Mouse (Mus musculus) myocyte (in vitro differentiated cells): ENCODE data around the gene Clpx. TPM values are rescaled to one million over a fixed set of nuclear protein-coding genes. Genes with fewer than 3 reads are reported as not detected.

ENCODE experiments used
- H3K27me3 ChIP-seq: one replicate; pipeline ENCODE4 v1.6.1; 2011; ENCODE audit not compliant: control insufficient read depth, insufficient read depth, insufficient read length
- H3K36me3 ChIP-seq: one replicate; pipeline ENCODE4 v1.6.1; 2011; ENCODE audit not compliant: control insufficient read depth, insufficient read depth
- H3K4me2 ChIP-seq: one replicate; pipeline ENCODE4 v1.6.1; 2011; ENCODE audit warnings: low read depth, control low read depth
- H3K4me3 ChIP-seq: one replicate; pipeline ENCODE4 v1.5.1; 2011; ENCODE audit warnings: mild to moderate bottlenecking, control low read depth, moderate library complexity
- H3K79me2 ChIP-seq: one replicate; pipeline ENCODE4 v1.6.1; 2011; ENCODE audit not compliant: control insufficient read depth, insufficient read depth
- H3ac ChIP-seq: one replicate; pipeline ENCODE4 v1.6.1; 2011; ENCODE audit not compliant: control insufficient read depth, insufficient read length
- CEBPB ChIP-seq: IDR thresholded peaks from 2 replicates; pipeline ENCODE4 v1.6.1; 2011; ENCODE audit warnings: mild to moderate bottlenecking, moderate library complexity; ENCODE audit not compliant: poor library complexity, insufficient read depth, severe bottlenecking
- E2F4 ChIP-seq: IDR thresholded peaks from one replicate; pipeline ENCODE4 v1.6.1; 2011; ENCODE audit warnings: mild to moderate bottlenecking, control low read depth, moderate library complexity; ENCODE audit not compliant: insufficient read depth
- MAX ChIP-seq: IDR thresholded peaks from one replicate; pipeline ENCODE4 v1.6.1; 2011; ENCODE audit warnings: low read depth, mild to moderate bottlenecking, control low read depth
- MYOD1 ChIP-seq, 3 experiments: IDR thresholded peaks; one replicate each; pipeline ENCODE4 v1.6.1; 2011; ENCODE audit warnings: control low read depth in 2 of 3, low read depth in 2 of 3, mild to moderate bottlenecking in 2 of 3, moderate library complexity in 1 of 3; ENCODE audit not compliant: insufficient read length in 2 of 3, control insufficient read depth in 1 of 3
- MYOG ChIP-seq, 3 experiments: IDR thresholded peaks; one replicate each; pipeline ENCODE4 v1.6.1; 2011; ENCODE audit warnings: control low read depth in 2 of 3, low read depth in 2 of 3, mild to moderate bottlenecking in 2 of 3; ENCODE audit not compliant: insufficient read length in 2 of 3, control insufficient read depth in 1 of 3, insufficient read depth in 1 of 3
- POLR2A ChIP-seq: IDR thresholded peaks from one replicate; pipeline ENCODE4 v1.6.1; 2011; ENCODE audit warnings: low read depth, mild to moderate bottlenecking, control low read depth, moderate library complexity; ENCODE audit not compliant: insufficient read length
- POLR2AphosphoS2 ChIP-seq: IDR thresholded peaks from one replicate; pipeline ENCODE4 v1.6.1; 2011; ENCODE audit warnings: low read depth, control low read depth; ENCODE audit not compliant: insufficient read length
- REST ChIP-seq: IDR thresholded peaks from one replicate; pipeline ENCODE4 v1.6.1; 2011; ENCODE audit warnings: mild to moderate bottlenecking, control low read depth, moderate library complexity; ENCODE audit not compliant: insufficient read depth, insufficient read length
- SRF ChIP-seq: IDR thresholded peaks from one replicate; pipeline ENCODE4 v1.6.1; 2011; ENCODE audit warnings: low read depth; ENCODE audit not compliant: control insufficient read depth, insufficient read length
- TCF12 ChIP-seq: IDR thresholded peaks from one replicate; pipeline ENCODE4 v1.6.1; 2011; ENCODE audit warnings: mild to moderate bottlenecking, control low read depth; ENCODE audit not compliant: poor library complexity, insufficient read depth, severe bottlenecking
- TCF3 ChIP-seq: IDR thresholded peaks from one replicate; pipeline ENCODE4 v1.6.1; 2011; ENCODE audit warnings: low read depth, control low read depth; ENCODE audit not compliant: insufficient read length
- USF1 ChIP-seq: IDR thresholded peaks from one replicate; pipeline ENCODE4 v1.6.1; 2011; ENCODE audit warnings: low read depth, mild to moderate bottlenecking, control low read depth, moderate library complexity
- polyA plus RNA-seq: library from polyadenylated mRNA; unstranded; fragments of >200 nt; fragmentation: generic; extraction: Trizol; gene quantifications from one replicate; pipeline ENCODE4 v1.2.1, GENCODE M21; 2012; ENCODE audit warnings: missing spikeins

Clpx gene
- polyA plus RNA-seq, 1 experiment = 13.0 TPM

GRCm38 (mm10) chr9:65308011-65308410 lies 14.0 kb downstream of the Clpx start:
- Histone ChIP-seq H3K79me2 (no peaks in the 10 kb centered on the region), H3K4me3 (no peak overlapping the region), H3K36me3 (peaks cover 28% of the 10 kb centered on the region), H3K27me3 (no peaks in the 10 kb centered on the region), H3ac (no peak overlapping the region), H3K4me2 (no peak overlapping the region)
- TF ChIP-seq MYOG (IDR thresholded peaks at IDR 0.05; ENCODE audit: control insufficient read depth in 1 of 3, insufficient read depth in 1 of 3, insufficient read length in 2 of 3, low read depth in 2 of 3) (no peak), TCF3 (no peak), POLR2AphosphoS2 (no peak), SRF (no peak), USF1 (no peak), MAX (no peak), CEBPB (no peak), TCF12 (no peak), E2F4 (no peak), REST (no peak), MYOD1 (IDR thresholded peaks at IDR 0.05; ENCODE audit: control insufficient read depth in 1 of 3, insufficient read length in 2 of 3, low read depth in 2 of 3) (no peak), POLR2A (no peak)

DNA sequence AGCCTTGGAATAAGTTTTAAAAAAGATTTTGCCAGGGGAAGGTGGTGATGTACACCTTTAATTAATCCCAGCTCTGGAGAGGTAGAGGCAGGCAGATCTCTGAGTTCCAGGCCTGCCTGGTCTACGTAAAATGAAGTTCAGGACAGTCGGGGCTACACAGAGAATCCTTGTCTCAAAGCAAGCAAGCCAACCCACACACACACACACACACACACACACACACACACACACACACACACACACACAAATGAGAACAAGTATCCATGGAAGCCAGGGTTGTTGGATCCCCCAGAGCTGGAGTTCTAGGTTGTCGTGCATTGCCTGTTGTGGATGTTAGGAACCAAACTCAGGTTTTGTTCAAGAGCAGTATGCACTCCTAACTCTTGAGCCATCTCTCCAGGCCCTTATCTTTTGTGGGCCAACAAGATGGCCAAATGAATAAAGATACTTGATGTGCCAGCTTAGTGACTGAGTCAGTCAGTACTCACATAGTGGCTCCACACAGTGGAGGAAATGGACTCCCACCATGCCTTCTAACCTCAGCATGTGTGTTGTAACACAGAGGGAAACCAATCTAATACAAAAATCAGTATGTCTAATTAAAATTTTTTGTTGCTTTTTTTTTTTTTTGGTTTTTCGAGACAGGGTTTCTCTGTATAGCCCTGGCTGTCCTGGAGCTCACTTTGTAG lies 18.8 kb downstream of the Clpx start:
- Histone ChIP-seq H3K27me3 (no peaks in the 10 kb centered on the region), H3K79me2 (no peaks in the 10 kb centered on the region), H3K4me3 (no peak overlapping the region), H3K4me2 (no peak overlapping the region), H3K36me3 (peaks cover 18% of the 10 kb centered on the region), H3ac (no peak overlapping the region)
- no peak for TF ChIP-seq MYOD1 (IDR thresholded peaks at IDR 0.05; ENCODE audit: control insufficient read depth in 1 of 3, insufficient read length in 2 of 3, low read depth in 2 of 3)
- no peak for TF ChIP-seq USF1
- no peak for TF ChIP-seq MAX

DNA sequence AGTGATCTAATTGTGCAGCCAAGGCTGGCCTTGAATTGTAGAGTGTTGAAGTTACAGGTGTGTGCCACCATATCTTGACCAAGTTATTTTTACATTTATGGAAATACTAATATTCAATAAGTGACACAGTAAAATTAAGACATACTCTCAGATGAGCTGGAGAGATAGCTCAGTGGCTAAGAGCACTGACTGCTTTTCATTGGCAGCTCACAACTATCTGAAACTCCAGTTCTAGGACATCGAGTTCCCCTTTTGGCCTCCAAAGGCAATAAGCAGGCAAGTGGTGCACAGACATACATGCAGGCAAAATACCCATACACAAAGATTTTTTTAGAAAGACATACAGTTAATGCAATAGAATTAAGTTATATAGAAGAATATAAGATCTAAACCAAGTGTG lies 19.8 kb downstream of the Clpx start:
- no peak for TF ChIP-seq MYOD1 (IDR thresholded peaks at IDR 0.05; ENCODE audit: control insufficient read depth in 1 of 3, insufficient read length in 2 of 3, low read depth in 2 of 3)
- TF ChIP-seq MYOG (IDR thresholded peaks at IDR 0.05; ENCODE audit: control insufficient read depth in 1 of 3, insufficient read depth in 1 of 3, insufficient read length in 2 of 3, low read depth in 2 of 3) = no peak
- TF ChIP-seq REST = no peak
- no peak for TF ChIP-seq SRF
- no peak for TF ChIP-seq TCF12
- no peak for TF ChIP-seq TCF3
- no peak for TF ChIP-seq POLR2A
- no peak for TF ChIP-seq MAX
- TF ChIP-seq CEBPB = no peak
- TF ChIP-seq USF1 = no peak
- Histone ChIP-seq H3K36me3 (peaks cover 27% of the 10 kb centered on the region), H3K79me2 (no peaks in the 10 kb centered on the region), H3ac (no peak overlapping the region), H3K4me2 (no peak overlapping the region), H3K4me3 (no peak overlapping the region), H3K27me3 (no peaks in the 10 kb centered on the region)

DNA sequence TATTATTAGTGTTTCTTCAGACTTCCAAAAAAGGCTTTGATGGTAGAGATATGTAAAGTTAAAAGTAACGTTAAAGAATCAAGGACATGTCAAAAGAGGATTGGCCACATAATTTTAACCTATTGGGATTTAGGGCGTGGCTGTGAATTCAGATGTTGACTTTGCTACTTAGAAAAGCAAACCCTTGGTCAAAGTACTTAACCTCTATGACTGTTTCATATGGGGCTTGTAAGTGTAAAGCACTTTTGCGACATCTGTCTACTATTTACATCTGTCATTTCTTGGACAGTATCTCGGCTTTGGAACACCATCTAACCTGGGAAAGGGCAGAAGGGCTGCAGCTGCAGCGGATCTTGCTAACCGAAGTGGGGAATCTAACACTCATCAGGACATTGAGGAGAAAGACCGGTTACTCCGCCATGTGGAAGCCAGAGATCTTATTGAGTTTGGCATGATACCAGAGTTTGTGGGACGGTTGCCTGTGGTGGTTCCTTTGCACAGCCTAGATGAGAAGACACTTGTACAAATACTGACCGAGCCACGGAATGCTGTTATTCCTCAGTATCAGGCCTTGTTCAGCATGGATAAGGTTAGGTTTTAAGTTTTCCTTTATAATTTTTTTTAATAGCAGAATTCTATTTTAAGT lies 28.3 kb downstream of the Clpx start:
- TF ChIP-seq POLR2AphosphoS2 (no peak), MYOG (IDR thresholded peaks at IDR 0.05; ENCODE audit: control insufficient read depth in 1 of 3, insufficient read depth in 1 of 3, insufficient read length in 2 of 3, low read depth in 2 of 3) (no peak), POLR2A (no peak), E2F4 (no peak), MAX (no peak), TCF12 (no peak), REST (no peak)
- no peaks in the 10 kb centered on the region for H3K27me3 ChIP-seq
- H3K4me3 ChIP-seq = no peak overlapping the region
- no peak overlapping the region for H3ac ChIP-seq
- no peak overlapping the region for H3K4me2 ChIP-seq
- H3K79me2 ChIP-seq = no peaks in the 10 kb centered on the region
- peaks cover 57% of the 10 kb centered on the region for H3K36me3 ChIP-seq

DNA sequence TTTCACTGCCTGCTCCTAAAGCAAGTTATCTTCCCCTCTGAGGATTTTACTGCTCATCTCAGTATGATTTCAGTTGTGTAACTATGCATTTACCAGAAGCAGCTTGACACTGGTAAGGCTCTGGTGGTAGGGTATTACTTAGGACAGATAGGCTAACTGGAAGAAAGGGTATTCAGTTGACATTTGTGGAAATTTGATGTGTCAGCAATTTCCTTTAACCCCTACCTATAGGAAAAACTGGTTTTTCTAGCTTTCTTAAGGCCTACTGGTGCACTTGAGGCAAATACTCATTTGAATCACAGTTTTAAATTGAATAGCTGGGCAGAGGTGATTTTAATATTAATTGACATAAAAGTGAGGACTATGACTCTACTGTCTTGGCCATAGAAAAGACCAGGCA lies 31.9 kb downstream of the Clpx start:
- H3K4me2 ChIP-seq = no peak overlapping the region
- no peaks in the 10 kb centered on the region for H3K79me2 ChIP-seq
- H3K4me3 ChIP-seq = no peak overlapping the region
- H3ac ChIP-seq = no peak overlapping the region
- peaks cover 46% of the 10 kb centered on the region for H3K36me3 ChIP-seq
- no peak for TF ChIP-seq MYOG (IDR thresholded peaks at IDR 0.05; ENCODE audit: control insufficient read depth in 1 of 3, insufficient read depth in 1 of 3, insufficient read length in 2 of 3, low read depth in 2 of 3)
- no peak for TF ChIP-seq POLR2AphosphoS2
- no peak for TF ChIP-seq CEBPB
- TF ChIP-seq MAX = no peak
- TF ChIP-seq REST = no peak
- no peak for TF ChIP-seq MYOD1 (IDR thresholded peaks at IDR 0.05; ENCODE audit: control insufficient read depth in 1 of 3, insufficient read length in 2 of 3, low read depth in 2 of 3)
- no peak for TF ChIP-seq USF1
- TF ChIP-seq SRF = no peak
- TF ChIP-seq E2F4 = no peak
- no peak for TF ChIP-seq TCF3
- TF ChIP-seq TCF12 = no peak
- TF ChIP-seq POLR2A = no peak
- no peaks in the 10 kb centered on the region for H3K27me3 ChIP-seq
